Mouse (Mus musculus) ES-E14 (cell line): ENCODE measurements around the gene Ipo4. TPM values are rescaled to one million over a fixed set of nuclear protein-coding genes. Genes with fewer than 3 reads are reported as not detected.

Source experiments
- DNase-seq: peaks from one replicate; pipeline ENCODE4 v3.0.0-alpha.2; 2013; ENCODE audit warnings: low read depth, low spot score
- H3K27ac ChIP-seq: 2 replicates; pipeline ENCODE4 v1.5.1; 2012; ENCODE audit warnings: low read depth, mild to moderate bottlenecking, low read length, moderate library complexity, mixed read lengths; ENCODE audit not compliant: poor library complexity, insufficient read depth, severe bottlenecking
- H3K36me3 ChIP-seq: 2 replicates; pipeline ENCODE4 v1.6.1; 2012; ENCODE audit warnings: mild to moderate bottlenecking, low read length, moderate library complexity, mixed read lengths; ENCODE audit not compliant: control insufficient read depth, poor library complexity, insufficient read depth, severe bottlenecking
- H3K4me1 ChIP-seq, 2 experiments: fragments of 150-350 bp in 1 of 2; sonication (generic) in 1 of 2; 2 replicates each; pipeline ENCODE4 v1.6.1; 2012; ENCODE audit warnings: low read length in 2 of 2, mild to moderate bottlenecking in 1 of 2, mixed read lengths in 1 of 2; ENCODE audit not compliant: control insufficient read depth in 2 of 2, insufficient read depth in 2 of 2, poor library complexity in 1 of 2
- H3K4me3 ChIP-seq, 2 experiments: fragments of 150-350 bp in 1 of 2; sonication (generic) in 1 of 2; 2 replicates each; pipeline ENCODE4 v1.5.1; 2012; ENCODE audit warnings: low read length in 2 of 2, low read depth in 1 of 2, mild to moderate bottlenecking in 1 of 2, mixed read lengths in 1 of 2; ENCODE audit not compliant: insufficient read depth in 1 of 2, poor library complexity in 1 of 2, severe bottlenecking in 1 of 2
- H3K9ac ChIP-seq: 2 replicates; pipeline ENCODE4 v1.6.1; 2012; ENCODE audit warnings: low read depth, mild to moderate bottlenecking, low read length, mixed read lengths; ENCODE audit not compliant: poor library complexity, insufficient read depth, severe bottlenecking
- H3K9me3 ChIP-seq: fragments of 150-350 bp; sonication (generic); 2 replicates; pipeline ENCODE4 v1.6.1; 2012; ENCODE audit warnings: low read depth, mild to moderate bottlenecking, low read length; ENCODE audit not compliant: control insufficient read depth, insufficient read depth
- CHD2 ChIP-seq: IDR thresholded peaks from 2 replicates; pipeline ENCODE4 v1.6.1; 2014; ENCODE audit warnings: mild to moderate bottlenecking, low read depth, low read length, inconsistent platforms
- HCFC1 ChIP-seq: IDR thresholded peaks from 2 replicates; pipeline ENCODE4 v1.6.1; 2012; ENCODE audit warnings: low read length, inconsistent platforms, borderline replicate concordance; ENCODE audit not compliant: insufficient read depth
- MAFK ChIP-seq: IDR thresholded peaks from 2 replicates; pipeline ENCODE4 v1.6.1; 2014; ENCODE audit warnings: mild to moderate bottlenecking, low read depth, low read length, inconsistent platforms; ENCODE audit not compliant: insufficient read depth
- ZC3H11A ChIP-seq: IDR thresholded peaks from 2 replicates; pipeline ENCODE4 v1.6.1; 2012; ENCODE audit warnings: low read depth, mild to moderate bottlenecking, inconsistent platforms, low read length, borderline replicate concordance
- ZNF384 ChIP-seq: IDR thresholded peaks from 2 replicates; pipeline ENCODE4 v1.6.1; 2012; ENCODE audit warnings: low read depth, low read length, inconsistent platforms
- in situ Hi-C, 2 experiments: fragments of 600-800 bp; cut with MboI; formaldehyde crosslinking; loops; one replicate each; pipeline ENCODE4 v1.15.1; 2025; ENCODE audit warnings: low sequenced_read_pairs in 2 of 2, inconsistent platforms in 1 of 2; ENCODE audit not compliant: unreplicated experiment in 2 of 2
- total RNA-seq: library from RNA; depleted of rRNA; stranded (reverse); fragments of 300-350 nt; gene quantifications from 2 replicates; pipeline ENCODE4 v1.2.3, GENCODE M21; 2012

Ipo4 gene
- total RNA-seq, 1 experiment: 62.9 TPM

DNA sequence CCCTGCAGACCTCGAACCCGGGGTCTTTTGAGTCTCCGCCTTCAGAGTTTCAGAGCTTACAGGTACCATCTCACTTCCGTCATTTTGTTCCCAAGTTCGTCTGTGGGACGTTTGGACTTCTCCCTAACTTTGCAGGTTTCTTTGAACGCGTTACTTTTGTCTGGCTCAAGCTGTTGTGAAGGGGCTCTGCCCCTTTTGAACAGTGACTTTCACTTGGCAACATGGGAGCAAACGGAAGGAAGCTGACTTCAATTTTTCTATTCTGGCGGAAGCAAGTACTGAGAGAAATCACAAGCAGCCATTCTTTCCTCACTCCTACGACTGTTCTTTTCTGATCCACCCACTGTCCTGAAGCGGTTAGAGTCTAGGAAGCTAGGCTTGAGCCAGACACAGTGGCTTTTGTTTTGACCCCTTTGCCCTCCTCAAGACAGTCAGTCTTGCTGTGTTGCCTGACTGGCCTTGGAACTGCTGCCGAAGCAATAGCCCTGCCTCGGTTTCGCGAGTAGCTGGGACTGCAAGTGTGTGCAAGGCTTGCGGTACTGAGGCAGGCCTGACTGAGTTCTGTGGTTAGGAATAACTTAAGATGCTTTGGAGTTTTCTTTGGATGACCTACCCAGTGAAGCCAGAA, 8.6 kb upstream of the Ipo4 start:
- H3K36me3 ChIP-seq: peaks cover 11% of the 10 kb centered on the region
- peak overlapping the region; percentile 92 to 95 for H3K4me3 ChIP-seq
- H3K9ac ChIP-seq: peak overlapping the region; percentile 45
- in situ Hi-C loops: no loop called here
- no peak for TF ChIP-seq ZNF384
- TF ChIP-seq HCFC1: no peak
- TF ChIP-seq MAFK: no peak
- no peaks in the 10 kb centered on the region for H3K9me3 ChIP-seq
- no peak for DNase-seq
- H3K4me1 ChIP-seq: peaks cover 3 to 6% of the 10 kb centered on the region in 2 experiments; a peak in 1 of 4 replicates
- no peak overlapping the region for H3K27ac ChIP-seq

DNA sequence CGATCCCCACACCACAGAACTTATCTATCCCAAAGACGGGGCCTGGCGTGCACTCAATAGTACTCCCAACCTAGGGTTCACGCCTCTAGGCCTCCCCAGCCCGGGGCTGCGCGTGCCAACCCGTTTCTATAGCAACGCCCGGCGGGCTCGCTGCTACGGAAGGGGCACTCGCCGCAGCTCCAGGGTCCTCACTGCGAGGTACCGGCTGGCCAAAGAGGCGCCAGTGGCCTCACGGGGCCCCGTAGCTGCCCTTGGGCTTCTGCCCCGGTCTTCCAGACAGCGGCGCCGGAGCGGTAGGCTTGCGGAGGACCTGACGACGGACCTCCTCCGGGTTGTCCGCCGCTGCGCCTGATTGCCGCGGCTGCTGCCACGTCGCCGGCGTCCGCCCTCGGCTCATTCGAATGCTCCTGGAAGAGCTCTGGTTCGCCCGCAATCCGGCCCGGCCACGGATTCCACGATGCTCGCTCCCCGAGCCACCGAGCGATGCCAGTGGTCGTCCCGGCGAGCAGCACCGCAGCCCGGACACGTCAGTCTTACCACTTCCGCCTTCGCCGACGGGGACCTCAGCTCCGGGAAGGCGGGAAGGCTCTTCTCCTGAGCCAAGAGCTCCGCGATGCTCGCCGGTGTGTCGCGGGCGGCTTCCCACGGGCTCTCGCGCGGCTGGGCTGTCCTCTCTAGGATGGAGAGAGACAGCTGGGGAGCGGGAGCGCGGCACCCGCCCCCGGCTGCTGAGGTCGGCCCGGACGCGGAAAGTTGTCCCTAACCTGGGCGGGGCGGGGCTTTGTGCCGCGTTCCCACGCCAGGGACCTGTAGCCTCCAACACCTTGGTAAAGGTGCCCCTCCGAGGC, 7.5 kb upstream of the Ipo4 start, which contains the start of gene Tm9sf1:
TSS of gene Tm9sf1 (minus strand) at position 747 of the 848 bp plus-strand sequence.
- DNase-seq: peak; percentile 49
- peak within 1 kb of the TSS; percentile 92 to 95 for H3K4me3 ChIP-seq
- peaks cover 15% of the 10 kb centered on the region for H3K36me3 ChIP-seq
- in situ Hi-C loops: no loop called here
- TF ChIP-seq MAFK: no peak
- peak; percentile 60 for TF ChIP-seq HCFC1
- no peaks in the 10 kb centered on the region for H3K9me3 ChIP-seq
- peak within 1 kb of the TSS; percentile 84 for H3K9ac ChIP-seq
- peak within 1 kb of the TSS; percentile 40; the same call in 1 of the 2 replicates for H3K27ac ChIP-seq
- peaks cover 3 to 6% of the 10 kb centered on the region in 2 experiments; a peak in 1 of 4 replicates for H3K4me1 ChIP-seq

GRCm38 (mm10) chr14:55642679-55643059, 6.9 kb upstream of the Ipo4 start:
- no peak for DNase-seq
- H3K4me1 ChIP-seq: peaks cover 3 to 6% of the 10 kb centered on the region in 2 experiments; a peak in 1 of 4 replicates
- H3K9ac ChIP-seq: peak overlapping the region; percentile 84
- peak overlapping the region; percentile 92 to 95 for H3K4me3 ChIP-seq
- H3K27ac ChIP-seq: no peak overlapping the region
- H3K36me3 ChIP-seq: peaks cover 19% of the 10 kb centered on the region
- in situ Hi-C loops: no loop called here
- H3K9me3 ChIP-seq: no peaks in the 10 kb centered on the region
- no peak for TF ChIP-seq MAFK
- no peak for TF ChIP-seq ZNF384
- no peak for TF ChIP-seq CHD2
- TF ChIP-seq HCFC1: no peak; the same call in 1 of the 2 replicates
- no peak for TF ChIP-seq ZC3H11A

- Histone ChIP-seq H3K4me3 (no peak overlapping the region), H3K9ac (no peak overlapping the region), H3K9me3 (no peaks in the 10 kb centered on the region), H3K27ac (no peak overlapping the region), H3K4me1 (peaks cover 3 to 4% of the 10 kb centered on the region in 2 experiments; a peak in 1 of 4 replicates), H3K36me3 (peaks cover 19% of the 10 kb centered on the region)
- in situ Hi-C loops: no loop called here
- no peak for DNase-seq
- TF ChIP-seq ZNF384: no peak
- TF ChIP-seq MAFK: no peak
- TF ChIP-seq CHD2: no peak
- no peak for TF ChIP-seq ZC3H11A
- no peak for TF ChIP-seq HCFC1
Observed at GRCm38 (mm10) chr14:55641291-55641690, 5.5 kb upstream of the Ipo4 start.
